Mouse (Mus musculus): ENCODE measurements around the gene Tsfm.
A peak's percentile ranks its signal among the peaks of the same experiment; 100 is the strongest.

- peak; percentile 94 for TF ChIP-seq CTCF (IDR thresholded peaks at IDR 0.05; ENCODE audit: borderline replicate concordance, control insufficient read depth, extremely low read depth, insufficient read depth, low read length, poor library complexity)
- TF ChIP-seq POLR2A (IDR thresholded peaks at IDR 0.05; ENCODE audit: control insufficient read depth, extremely low read depth, insufficient read depth, low read length, poor library complexity) = no peak
Measured at GRCm38 (mm10) chr10:127030336-127031296, at the start of gene Tsfm.
